Mouse (Mus musculus) left cerebral cortex, postnatal 4 days (tissue): ENCODE data around the gene Bank1. TPM values are rescaled to one million over a fixed set of nuclear protein-coding genes. Genes with fewer than 3 reads are reported as not detected.
"Not testable (repeated sequence)": the region's sequence is repeated elsewhere in the genome, so short reads cannot be mapped to it uniquely, and the experiment has no call there.

Experiments used
- DNase-seq: peaks from one replicate; pipeline ENCODE4 v3.0.0-alpha.2; 2022
- intact Hi-C: fragments of 180-260 bp; cut with DNase I; formaldehyde crosslinking; loops from one replicate; pipeline ENCODE4 v1.15.1; 2025
- total RNA-seq, 2 experiments: library from RNA; stranded (reverse); gene quantifications; 2 replicates each; pipeline ENCODE4 v1.2.3; 2021

Gene Bank1
- total RNA-seq: under 1 TPM; 0.44 to 0.58 TPM

GRCm38 (mm10) chr3:136325783-136326182 lies at the start of gene Bank1:
TSS of gene Bank1 (minus strand) at chr3:136326066.
- DNase-seq: no peak

GRCm38 (mm10) chr3:136369916-136370315 lies 44.0 kb upstream of the Bank1 start:
- intact Hi-C loops: no loop called here
- DNase-seq: no peak

More at GRCm38 (mm10) chr3:136325783-136326182, at the start of gene Bank1:
- intact Hi-C loops: no loop called here

DNA sequence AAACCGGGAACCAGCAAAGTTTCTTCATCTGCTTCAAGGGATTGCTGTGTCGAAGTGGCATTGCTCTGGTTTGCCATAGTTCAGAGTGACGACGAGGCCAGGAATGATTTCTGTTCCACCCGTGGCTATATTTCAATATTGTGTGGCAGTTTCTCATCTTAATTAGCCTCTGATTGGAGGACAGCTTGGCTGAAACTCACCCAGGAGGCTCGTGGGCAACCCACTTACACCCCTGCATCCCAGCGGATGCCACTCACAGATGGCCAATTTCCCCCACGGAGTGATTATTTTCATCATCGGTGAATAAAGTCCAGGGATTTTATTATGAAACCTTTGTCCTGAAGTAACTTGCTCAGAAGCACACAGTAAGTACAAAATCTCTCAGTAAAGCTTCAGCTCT lies 43.6 kb upstream of the Bank1 start:
- intact Hi-C loops: no loop called here
- no peak for DNase-seq

DNA sequence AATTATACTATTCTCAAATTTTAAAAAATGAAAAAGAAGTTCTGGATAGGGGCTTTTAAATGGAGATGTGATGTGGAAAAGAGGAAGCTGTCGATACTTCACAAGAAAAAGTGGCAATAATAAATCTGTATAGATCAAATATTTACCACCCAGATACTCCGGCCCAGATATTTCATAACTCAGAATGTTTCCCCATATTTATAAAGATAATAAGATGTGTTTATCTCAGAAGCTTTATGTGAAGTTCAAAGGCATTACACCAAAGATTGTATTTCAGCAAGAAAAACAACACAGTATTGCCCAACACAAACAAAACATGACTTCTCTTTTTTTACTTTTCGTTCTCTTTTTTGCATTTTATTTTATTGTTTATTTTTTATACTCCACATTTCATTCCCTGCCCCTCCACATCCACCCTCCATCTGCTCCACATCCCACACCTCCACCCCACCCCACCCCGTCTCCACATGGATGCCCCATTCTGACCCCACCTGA lies 42.7 kb upstream of the Bank1 start:
- no peak for DNase-seq
- intact Hi-C loops: no loop called here

DNA sequence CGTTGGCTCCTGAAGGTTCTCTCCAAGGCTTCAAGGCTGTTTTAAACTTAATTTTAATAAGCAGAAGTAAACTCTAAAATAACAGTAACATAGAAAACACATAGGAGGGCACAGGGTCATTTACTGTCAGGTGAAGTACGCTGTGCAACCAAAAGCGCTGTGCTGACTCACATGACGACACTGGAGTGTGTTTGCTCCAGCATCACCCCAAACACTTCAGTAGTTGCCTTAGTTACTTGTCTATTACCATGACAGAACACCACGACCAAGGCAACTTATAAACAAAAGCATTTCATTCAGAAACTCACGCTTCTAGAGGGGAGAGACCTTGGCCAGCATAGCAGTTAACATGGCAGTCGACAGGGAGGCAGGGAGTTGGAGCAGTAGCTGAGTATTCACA lies 23.8 kb upstream of the Bank1 start:
- DNase-seq: no peak
- intact Hi-C loops: no loop called here

- DNase-seq: no peak
- intact Hi-C loops: no loop called here
Measured at GRCm38 (mm10) chr3:136348611-136349010, 22.7 kb upstream of the Bank1 start.

GRCm38 (mm10) chr3:136347277-136347676 lies 21.4 kb upstream of the Bank1 start:
- intact Hi-C loops: no loop called here
- DNase-seq: no peak

DNA sequence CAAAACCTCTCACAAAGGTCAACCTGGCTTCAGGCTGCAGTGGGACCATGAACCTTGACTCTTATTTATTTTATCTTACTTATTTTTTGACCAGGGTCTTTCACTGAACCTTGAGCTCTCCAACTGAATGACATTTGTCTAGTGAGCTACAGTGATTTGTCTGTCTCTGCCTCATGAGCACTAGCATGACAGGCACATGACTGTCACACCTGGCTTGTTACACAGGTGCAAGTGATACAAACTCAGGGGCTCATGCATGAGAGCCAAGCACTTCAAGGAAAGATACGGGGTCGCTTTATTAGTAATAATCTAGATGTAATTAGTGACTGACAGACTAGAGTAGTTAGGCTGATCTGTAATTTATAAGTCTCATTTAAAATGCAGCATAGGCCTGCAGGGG lies 16.0 kb upstream of the Bank1 start:
- intact Hi-C loops: no loop called here
- DNase-seq: no peak

- no peak for DNase-seq
- intact Hi-C loops: no loop called here
Measured at GRCm38 (mm10) chr3:136339896-136340295, 14.0 kb upstream of the Bank1 start.

- no peak for DNase-seq
- intact Hi-C loops: no loop called here
Measured at GRCm38 (mm10) chr3:136331135-136331534, 5.3 kb upstream of the Bank1 start.

DNA sequence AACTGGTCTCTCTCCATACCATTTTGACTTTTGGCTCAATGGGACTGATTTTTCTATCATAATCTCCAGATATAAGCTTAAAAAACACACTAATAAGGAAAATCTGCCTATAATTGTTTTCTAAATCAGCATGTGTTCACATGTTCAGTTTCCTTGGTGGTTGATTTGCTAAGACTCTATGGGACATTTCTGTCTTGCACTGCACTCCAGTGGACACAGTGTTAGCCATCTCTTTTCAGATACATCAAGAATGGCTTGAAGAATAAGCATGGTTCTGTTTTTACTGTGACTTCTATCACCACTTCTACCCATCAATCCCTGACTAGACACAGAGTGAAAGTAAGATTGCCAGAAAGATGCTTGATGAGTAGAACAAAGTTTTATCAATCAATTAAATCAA lies 4.2 kb upstream of the Bank1 start:
- intact Hi-C loops: no loop called here
- no peak for DNase-seq

- DNase-seq: no peak
- intact Hi-C loops: no loop called here
Measured at GRCm38 (mm10) chr3:136329133-136329532, 3.3 kb upstream of the Bank1 start.

DNA sequence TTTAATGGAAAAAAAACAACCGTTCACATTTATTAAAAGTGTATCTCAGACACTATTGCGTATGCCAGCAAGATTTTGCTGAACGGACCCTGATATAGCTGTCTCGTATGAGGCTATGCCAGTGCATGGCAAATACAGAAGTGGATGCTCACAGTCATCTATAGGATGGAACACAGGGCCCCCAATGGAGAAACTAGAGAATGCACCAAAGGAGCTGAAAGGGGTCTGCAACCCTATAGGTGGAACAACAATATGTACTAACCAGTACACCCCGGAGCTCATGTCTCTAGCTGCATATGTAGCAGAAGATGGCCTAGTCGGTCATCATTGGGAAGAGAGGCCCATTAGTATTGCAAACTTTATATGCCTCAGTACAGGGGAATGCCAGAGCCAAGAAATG lies 1.1 kb downstream of the Bank1 start:
- DNase-seq, intact Hi-C loops: not testable (repeated sequence)

- intact Hi-C loops: no loop called here
- DNase-seq: no peak
Measured at GRCm38 (mm10) chr3:136321936-136322335, 3.9 kb downstream of the Bank1 start.

DNA sequence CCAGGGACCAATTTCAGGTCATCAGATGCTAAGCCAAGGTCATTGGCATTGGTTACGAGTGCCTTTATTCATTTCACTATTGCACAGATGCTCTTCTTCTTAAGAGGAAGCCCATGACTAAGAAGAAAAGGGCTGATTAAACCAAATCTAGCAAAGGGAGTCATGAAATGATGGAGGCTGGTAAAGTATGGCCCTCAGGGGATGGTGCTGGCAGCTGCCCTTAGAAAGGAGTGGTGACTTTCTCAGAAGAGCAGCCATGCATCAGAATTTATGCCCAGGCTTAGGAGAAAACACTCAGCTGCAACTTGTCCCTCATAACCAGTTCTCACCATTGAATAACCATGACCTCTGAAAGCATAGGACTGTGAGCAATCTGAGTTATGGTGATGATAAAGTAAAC lies 17.4 kb downstream of the Bank1 start:
- intact Hi-C loops: no loop called here
- no peak for DNase-seq

- intact Hi-C loops: no loop called here
Measured at GRCm38 (mm10) chr3:136306564-136307158, 19.2 kb downstream of the Bank1 start.

GRCm38 (mm10) chr3:136302541-136302940 lies 23.3 kb downstream of the Bank1 start:
- DNase-seq: no peak
- intact Hi-C loops: no loop called here

More at GRCm38 (mm10) chr3:136306564-136307158, 19.2 kb downstream of the Bank1 start:
- DNase-seq: no peak

GRCm38 (mm10) chr3:136300810-136301209 lies 25.1 kb downstream of the Bank1 start:
- DNase-seq, intact Hi-C loops: not testable (repeated sequence)

DNA sequence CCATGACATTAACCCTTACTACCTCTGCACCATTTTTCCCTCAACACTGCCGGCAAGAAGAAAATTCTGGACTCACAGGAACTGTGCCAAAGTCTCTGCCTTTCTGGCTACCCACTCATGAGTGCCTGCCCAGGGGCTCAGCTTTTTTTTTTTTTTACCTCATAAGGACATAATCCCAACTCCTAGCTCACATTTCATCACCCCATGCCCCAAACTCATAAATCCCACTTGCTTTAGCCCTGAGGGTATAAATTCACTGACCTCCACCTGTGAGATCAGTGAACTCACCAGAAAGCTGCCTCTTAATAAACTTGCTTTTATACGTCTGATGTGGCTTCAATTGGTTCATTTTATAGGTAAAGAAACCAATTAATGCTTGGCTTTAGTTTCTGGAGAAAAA lies 28.5 kb downstream of the Bank1 start:
- no peak for DNase-seq
- intact Hi-C loops: no loop called here

GRCm38 (mm10) chr3:136295250-136295649 lies 30.6 kb downstream of the Bank1 start:
- intact Hi-C loops: no loop called here
- DNase-seq: no peak

- DNase-seq: no peak
- intact Hi-C loops: no loop called here
Measured at GRCm38 (mm10) chr3:136287883-136288282, 38.0 kb downstream of the Bank1 start.

GRCm38 (mm10) chr3:136264969-136265595 lies 60.8 kb downstream of the Bank1 start:
- no peak for DNase-seq
- intact Hi-C loops: no loop called here

DNA sequence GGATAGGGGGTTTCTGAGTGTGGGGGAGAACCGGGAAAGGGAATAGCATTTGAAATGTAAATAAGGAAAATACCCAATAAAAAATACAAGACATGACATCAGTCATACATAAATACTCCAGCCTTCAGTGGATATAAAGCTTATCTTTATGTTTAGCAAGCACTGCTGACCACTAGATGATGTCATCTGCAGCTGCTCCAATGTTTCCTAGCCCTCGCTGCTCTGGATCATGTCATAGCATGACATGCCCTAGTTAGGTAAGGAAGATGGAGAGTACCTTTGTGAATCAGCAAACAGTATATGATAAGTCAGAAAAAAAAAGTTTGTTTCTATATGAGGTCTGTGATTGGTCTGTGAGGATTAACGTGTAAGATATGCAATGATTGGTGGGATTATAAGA lies 68.1 kb downstream of the Bank1 start:
- DNase-seq: no peak
- intact Hi-C loops: no loop called here
